Mouse (Mus musculus) urinary bladder, postnatal 36 days (tissue): ENCODE measurements at regions not wholly inside any gene's neighbourhood (a gene's known extent, or its start where the extent isn't known, plus 50 kb on each side); places are given as distances from the start of the nearest gene placed in this dataset.
A peak's percentile ranks its signal among the peaks of the same experiment; 100 is the strongest.

ENCODE experiments used
- DNase-seq, 2 experiments: peaks; one replicate each; pipeline ENCODE4 v3.0.0; 2022; ENCODE audit warnings: low spot score in 2 of 2, mixed read lengths in 1 of 2

GRCm38 (mm10) chr6:15501063-15501462, 219.4 kb upstream of the Mdfic start:
- DNase-seq: no peak

- no peak for DNase-seq
Measured at GRCm38 (mm10) chr6:15509314-15509713, 211.1 kb upstream of the Mdfic start.

- no peak for DNase-seq
Measured at GRCm38 (mm10) chr6:15537279-15537678, 183.2 kb upstream of the Mdfic start.

- no peak for DNase-seq
Measured at GRCm38 (mm10) chr6:15541969-15542368, 178.5 kb upstream of the Mdfic start.

- peak; percentile 4 to 11 for DNase-seq
Measured at GRCm38 (mm10) chr6:15543516-15544080, 176.9 kb upstream of the Mdfic start.

GRCm38 (mm10) chr6:15548833-15549232, 171.6 kb upstream of the Mdfic start:
- no peak for DNase-seq

GRCm38 (mm10) chr6:15592780-15593179, 127.7 kb upstream of the Mdfic start:
- DNase-seq: no peak

GRCm38 (mm10) chr6:15597226-15597983, 123.1 kb upstream of the Mdfic start:
- no peak for DNase-seq

GRCm38 (mm10) chr6:15610208-15610607, 110.3 kb upstream of the Mdfic start:
- no peak for DNase-seq

- DNase-seq: no peak
Measured at GRCm38 (mm10) chr6:15625910-15626564, 94.4 kb upstream of the Mdfic start.

- no peak for DNase-seq
Measured at GRCm38 (mm10) chr6:15638548-15638947, 81.9 kb upstream of the Mdfic start.

- no peak for DNase-seq
Measured at GRCm38 (mm10) chr6:15639378-15639777, 81.1 kb upstream of the Mdfic start.

- no peak for DNase-seq
Measured at GRCm38 (mm10) chr6:15639809-15640479, 80.5 kb upstream of the Mdfic start.

GRCm38 (mm10) chr6:15644311-15644710, 76.2 kb upstream of the Mdfic start:
- no peak for DNase-seq

- DNase-seq: no peak
Measured at GRCm38 (mm10) chr6:15647499-15647898, 73.0 kb upstream of the Mdfic start.
